Mouse (Mus musculus) left cerebral cortex, adult 2 months (tissue): Measurements from ENCODE around the gene Ninj2. TPM values are rescaled to one million over a fixed set of nuclear protein-coding genes. Genes with fewer than 3 reads are reported as not detected.

Experiments
- DNase-seq, 2 experiments: peaks; one replicate each; pipeline ENCODE4 v3.0.0; 2021 to 2022; ENCODE audit warnings: low spot score in 2 of 2, mixed read lengths in 1 of 2; ENCODE audit errors: extremely low spot score in 1 of 2
- H3K27ac ChIP-seq: fragments of 200-600 bp; 2 replicates; pipeline ENCODE4 v1.8.1; 2022
- H3K4me3 ChIP-seq: fragments of 200-600 bp; 2 replicates; pipeline ENCODE4 v1.8.1; 2022
- CTCF ChIP-seq: fragments of 200-600 bp; IDR thresholded peaks from 2 replicates; pipeline ENCODE4 v1.8.1; 2022; ENCODE audit warnings: antibody characterized with exemption, mild to moderate bottlenecking, moderate library complexity
- intact Hi-C: fragments of 180-260 bp; cut with DNase I; formaldehyde crosslinking; loops from one replicate; pipeline ENCODE4 v1.15.1; 2025
- total RNA-seq, 2 experiments: library from RNA; stranded (reverse); gene quantifications; 2 replicates each; pipeline ENCODE4 v1.2.3; 2021

Ninj2 gene
- total RNA-seq, 2 experiments from 2014 or later = 0.56 to 1.3 TPM

- intact Hi-C loops = no loop called here
- no peak for TF ChIP-seq CTCF
- peak in 1 of 2 experiments; percentile 35 for DNase-seq
Measured at GRCm38 (mm10) chr6:120164765-120165164, 71.6 kb downstream of the Ninj2 start.

GRCm38 (mm10) chr6:120167574-120167973 is 74.4 kb downstream of the Ninj2 start:
- no peak for TF ChIP-seq CTCF
- H3K27ac ChIP-seq = no peak overlapping the region
- intact Hi-C loops = no loop called here
- no peak overlapping the region for H3K4me3 ChIP-seq
- DNase-seq = no peak

More at GRCm38 (mm10) chr6:120164765-120165164, 71.6 kb downstream of the Ninj2 start:
- no peak overlapping the region for H3K4me3 ChIP-seq
- H3K27ac ChIP-seq = no peak overlapping the region

- TF ChIP-seq CTCF = no peak
- intact Hi-C loops = no loop called here
Measured at GRCm38 (mm10) chr6:120172294-120173017, 79.3 kb downstream of the Ninj2 start.

GRCm38 (mm10) chr6:120174028-120174601 is 81.0 kb downstream of the Ninj2 start:
- H3K27ac ChIP-seq = no peak overlapping the region; the same call in 1 of the 2 replicates
- intact Hi-C loops = no loop called here
- no peak for TF ChIP-seq CTCF
- DNase-seq = no peak
- H3K4me3 ChIP-seq = no peak overlapping the region

More at GRCm38 (mm10) chr6:120172294-120173017, 79.3 kb downstream of the Ninj2 start:
- Histone ChIP-seq H3K27ac (no peak overlapping the region), H3K4me3 (no peak overlapping the region)
- no peak for DNase-seq

GRCm38 (mm10) chr6:120174602-120175115 is 81.5 kb downstream of the Ninj2 start:
- Histone ChIP-seq H3K27ac (peak overlapping the region; percentile 28; the same call in 1 of the 2 replicates), H3K4me3 (no peak overlapping the region)
- intact Hi-C loops = no loop called here
- no peak for TF ChIP-seq CTCF
- DNase-seq = no peak

- intact Hi-C loops = no loop called here
- DNase-seq = no peak
- Histone ChIP-seq H3K27ac (no peak overlapping the region), H3K4me3 (no peak overlapping the region)
- no peak for TF ChIP-seq CTCF
Measured at GRCm38 (mm10) chr6:120175650-120176049, 82.5 kb downstream of the Ninj2 start.

- DNase-seq = no peak
- no peak overlapping the region for H3K27ac ChIP-seq
- no peak for TF ChIP-seq CTCF
- intact Hi-C loops = no loop called here
- H3K4me3 ChIP-seq = no peak overlapping the region
Measured at GRCm38 (mm10) chr6:120179044-120179755, 86.0 kb downstream of the Ninj2 start.

GRCm38 (mm10) chr6:120179756-120180206 is 86.6 kb downstream of the Ninj2 start:
- Histone ChIP-seq H3K4me3 (no peak overlapping the region), H3K27ac (no peak overlapping the region)
- no peak for DNase-seq
- TF ChIP-seq CTCF = no peak
- intact Hi-C loops = no loop called here

- no peak overlapping the region for H3K4me3 ChIP-seq
- DNase-seq = no peak
- no peak overlapping the region for H3K27ac ChIP-seq
- intact Hi-C loops = no loop called here
- no peak for TF ChIP-seq CTCF
Measured at GRCm38 (mm10) chr6:120180492-120180891, 87.3 kb downstream of the Ninj2 start.

- no peak for DNase-seq
- TF ChIP-seq CTCF = no peak
- Histone ChIP-seq H3K27ac (no peak overlapping the region), H3K4me3 (no peak overlapping the region)
- intact Hi-C loops = no loop called here
Measured at GRCm38 (mm10) chr6:120182160-120182559, 89.0 kb downstream of the Ninj2 start.

- no peak for DNase-seq
- no peak for TF ChIP-seq CTCF
- Histone ChIP-seq H3K27ac (no peak overlapping the region), H3K4me3 (no peak overlapping the region)
- intact Hi-C loops = no loop called here
Measured at GRCm38 (mm10) chr6:120183771-120184170, 90.6 kb downstream of the Ninj2 start.
